In the genomic region with DNA sequence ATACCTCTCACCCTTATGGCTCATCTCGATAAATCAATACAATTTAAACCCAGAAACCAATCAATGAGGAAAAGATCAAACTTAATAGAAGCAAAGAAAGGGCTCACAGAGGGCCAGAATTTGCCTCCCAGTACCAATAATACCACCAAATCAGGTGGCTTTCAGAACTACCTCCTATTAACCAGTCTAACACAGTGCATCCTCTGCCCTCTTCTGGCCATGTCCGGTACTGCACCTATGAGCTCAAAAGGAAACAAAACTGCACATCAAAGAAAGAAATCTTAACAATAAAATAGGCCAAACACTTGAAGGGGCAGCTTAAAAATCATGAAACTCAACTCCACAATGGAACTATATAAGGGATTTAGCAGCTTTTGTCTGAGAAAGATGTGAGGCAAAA, we compare ENCODE assay signal across 9 mouse cellular contexts. TPM values are rescaled to one million over a fixed set of nuclear protein-coding genes. Genes with fewer than 3 reads are reported as not detected.
A peak's percentile ranks its signal among the peaks of the same experiment; 100 is the strongest.
DNase-seq lines count a peak whose midpoint lies in the region; ATAC-seq lines count a peak whose summit lies in the region.
"Had no signal": no experiment of that assay in that cellular context is flagged by ENCODE, and none has a peak within 500 bp of the region (broad histone marks: within the 10 kb centered on the region; RNA-seq: fewer than 3 reads in every experiment).

No protein-coding gene starts in this region.

- peak; percentile 78 for ATAC-seq in activated CD4-positive, CD25-positive, alpha-beta regulatory T cell, adult 4 months

- peak; percentile 72 to 79 for DNase-seq in cerebellum, postnatal 36 days
- DNase-seq in gastrocnemius, postnatal 10 days = peak; percentile 67
- peak; percentile 21 for DNase-seq in kidney, adult 11 months
- DNase-seq in layer of hippocampus, postnatal 25 days (ENCODE audit: extremely low spot score in 1 of 2, low spot score in 1 of 2) = peak; percentile 42 to 85
- peak; percentile 54 for DNase-seq in lung, postnatal 25 days (ENCODE audit: low spot score)
- peak; percentile 78 to 83 for DNase-seq in right cerebral cortex, adult 2 months (ENCODE audit: low spot score in 2 of 2)
- peak; percentile 74 for DNase-seq in thymus, postnatal 14 days

RNA-seq across cellular contexts. Expression of gene Rtl8b, which starts 6.7 kb away (rescaled TPM):
- polyA plus RNA-seq in activated CD4-positive, CD25-positive, alpha-beta regulatory T cell, adult 4 months (2017; shearing (Covaris generic)) = 10 to 100 TPM; 10.8 to 11.9 TPM
- total RNA-seq in gastrocnemius, postnatal 10 days (2021) = 10 to 100 TPM; 87.2 to 94.8 TPM
- 100 to 1,000 TPM; 193 to 216 TPM for total RNA-seq in layer of hippocampus, postnatal 25 days (2021)

RNA-seq across cellular contexts. Expression of gene Rtl8a, which starts 33.5 kb away (rescaled TPM):
- 10 to 100 TPM; 18.9 to 19.7 TPM for polyA plus RNA-seq in activated CD4-positive, CD25-positive, alpha-beta regulatory T cell, adult 4 months (2017; shearing (Covaris generic))
- total RNA-seq in gastrocnemius, postnatal 10 days (2021) = 100 to 1,000 TPM; 106 to 114 TPM
- total RNA-seq in layer of hippocampus, postnatal 25 days (2021) = 100 to 1,000 TPM; 199 to 276 TPM

RNA-seq across cellular contexts. Expression of gene 4930502E18Rik, which starts 47.7 kb away (rescaled TPM):
- not detected for polyA plus RNA-seq in activated CD4-positive, CD25-positive, alpha-beta regulatory T cell, adult 4 months (2017; shearing (Covaris generic))
- not detected for total RNA-seq in gastrocnemius, postnatal 10 days (2021)
- under 1 TPM; 0.20 to 0.33 TPM for total RNA-seq in layer of hippocampus, postnatal 25 days (2021)
- total RNA-seq: monocyte, adult 5-6 weeks had no signal

Comparison
In these comparisons a context has a peak if more than half of its experiments do, and no peak if none do; other contexts are left out.
1. Peak in every context shown above with its lines: DNase-seq and ATAC-seq.
2. DNase-seq: peak in every context shown above with its lines; median percentile 80 in right cerebral cortex, adult 2 months; 76 in cerebellum, postnatal 36 days; 74 in thymus, postnatal 14 days; 67 in gastrocnemius, postnatal 10 days; 64 in layer of hippocampus, postnatal 25 days; 54 in lung, postnatal 25 days; 21 in kidney, adult 11 months.